Mouse (Mus musculus) olfactory bulb, adult 2 months (tissue): ENCODE results near the gene Pou2f3.

Source experiments
- CTCF ChIP-seq: fragments of 200-500 bp; IDR thresholded peaks from 2 replicates; pipeline ENCODE4 v1.5.1; 2012; ENCODE audit warnings: low read depth, mild to moderate bottlenecking, low read length, moderate library complexity; ENCODE audit not compliant: insufficient read depth
- POLR2A ChIP-seq: fragments of 200-500 bp; IDR thresholded peaks from 2 replicates; pipeline ENCODE4 v1.6.1; 2012; ENCODE audit warnings: mild to moderate bottlenecking, low read depth, low read length, moderate library complexity; ENCODE audit not compliant: insufficient read depth

GRCm38 (mm10) chr9:43230886-43231285 lies 20.7 kb upstream of the Pou2f3 start:
- TF ChIP-seq CTCF, result no peak
- no peak for TF ChIP-seq POLR2A
